Mouse (Mus musculus): ENCODE results near the gene Gm4737.
"Not testable (repeated sequence)": the region's sequence is repeated elsewhere in the genome, so short reads cannot be mapped to it uniquely, and the experiment has no call there.

Gm4737 gene

DNA sequence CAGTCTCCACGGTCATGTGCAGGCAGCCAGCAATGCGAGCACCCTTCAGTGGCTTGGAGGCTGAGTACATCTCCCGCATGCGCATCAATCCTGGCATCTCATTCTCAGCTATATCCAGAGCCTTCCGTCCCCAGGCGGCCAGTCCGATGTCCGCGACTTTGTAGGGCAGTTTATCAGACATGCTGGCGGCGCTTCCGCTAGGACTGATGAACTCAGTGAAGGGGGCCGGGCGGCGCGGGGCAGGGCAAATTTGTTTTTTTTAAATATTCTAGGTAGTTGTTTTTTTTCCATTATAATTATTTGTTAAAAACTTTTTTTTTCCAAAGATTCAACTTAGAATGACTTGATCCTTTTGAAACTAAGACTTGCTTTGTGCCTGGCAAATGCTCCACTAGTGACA, at the start of gene Gm4737:
Gm4737 (minus strand) TSS at position 246 of the 400 bp plus-strand sequence.
- CTCF ChIA-PET, POLR2A ChIA-PET: not testable (repeated sequence)

GRCm38 (mm10) chr16:46195792-46196191, 40.9 kb upstream of the Gm4737 start:
- POLR2A ChIA-PET, result interaction anchor here in 1 of 4 experiments (1.1 kb wide), 1 partner anchor 11 kb away, joined by 3 read pairs; no protein-coding TSS in a partner anchor
- CTCF ChIA-PET, result interaction anchor here in 1 of 4 experiments (0.6 kb wide), 1 partner anchor 483 kb away, joined by 4 read pairs; no protein-coding TSS in a partner anchor

DNA sequence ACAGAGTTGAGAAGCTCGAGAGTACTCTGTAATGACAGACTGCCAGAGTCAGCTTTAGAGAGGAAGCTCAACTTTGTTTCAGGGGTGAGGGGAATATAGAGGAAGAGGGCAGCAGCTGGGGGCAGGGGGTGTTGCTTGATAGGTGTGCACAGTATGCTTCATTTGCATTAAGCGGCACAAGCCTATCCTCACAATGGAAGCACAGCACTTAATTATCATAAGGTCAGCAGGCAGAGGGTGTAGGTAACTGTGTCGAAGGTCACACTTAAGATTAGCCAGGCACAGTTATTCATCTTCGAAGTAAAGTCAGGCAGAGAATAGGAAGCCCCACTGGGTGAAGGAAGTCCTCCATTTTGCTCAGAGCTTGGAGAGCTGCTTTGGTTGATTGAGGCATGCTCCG, 28.2 kb upstream of the Gm4737 start:
- ChIA-PET POLR2A (interaction anchor here in 1 of 4 experiments (0.7 kb wide), 1 partner anchor 22 kb away, joined by 5 read pairs; no protein-coding TSS in a partner anchor), CTCF (no interaction called here)

GRCm38 (mm10) chr16:46178121-46178801, 23.4 kb upstream of the Gm4737 start:
- POLR2A ChIA-PET, result interaction anchor here in 2 of 4 experiments (0.5 to 0.9 kb wide), 5 partner anchors 36 to 1939 kb away, joined by 3 to 9 read pairs (median 3); no protein-coding TSS in a partner anchor
- CTCF ChIA-PET, result interaction anchor here in 1 of 4 experiments (0.6 kb wide), 1 partner anchor 575 kb away, joined by 4 read pairs; no protein-coding TSS in a partner anchor

DNA sequence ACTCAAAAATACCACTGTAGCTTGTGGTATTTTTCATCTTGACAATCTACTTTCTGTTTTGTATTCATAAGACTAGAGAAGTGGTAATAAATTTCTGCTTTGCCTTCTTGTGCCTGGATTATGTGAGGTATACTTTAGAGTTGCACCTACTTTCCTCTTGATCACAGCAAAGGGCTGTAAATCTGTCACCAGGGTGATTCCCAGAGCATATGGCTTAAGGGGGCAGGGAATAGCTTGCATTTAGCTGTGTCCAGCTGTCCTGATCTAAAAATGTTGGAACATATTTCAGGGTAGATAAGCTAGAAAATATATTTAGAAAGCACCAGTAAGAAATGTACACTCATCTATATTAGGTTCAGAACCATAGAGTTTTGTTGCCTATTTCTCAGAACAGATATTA, 18.2 kb upstream of the Gm4737 start:
- ChIA-PET POLR2A (no interaction called here), CTCF (interaction anchor here in 1 of 4 experiments (0.6 kb wide), 1 partner anchor 31 kb away, joined by 4 read pairs; no protein-coding TSS in a partner anchor)

GRCm38 (mm10) chr16:46166971-46167370, 12.1 kb upstream of the Gm4737 start:
- ChIA-PET CTCF (no interaction called here), POLR2A (no interaction called here)

DNA sequence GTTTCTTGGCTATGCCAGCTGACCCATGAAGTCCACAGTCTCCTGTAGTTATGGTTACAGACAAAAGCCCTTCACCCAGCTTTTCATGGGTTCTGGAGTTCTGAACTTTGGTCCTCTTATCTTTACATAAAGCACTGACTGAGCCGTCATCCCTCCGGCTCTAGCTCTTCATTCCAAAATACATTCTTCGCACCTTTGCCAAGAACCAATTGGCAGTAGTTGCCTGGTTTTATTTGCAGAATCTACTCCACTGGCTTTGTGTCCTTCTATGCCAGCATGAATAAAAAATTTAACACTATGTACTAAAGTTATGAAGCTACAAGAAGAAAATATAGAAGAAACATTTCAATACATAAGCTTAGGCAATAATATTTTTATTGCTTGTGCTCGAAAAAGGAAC, 10.4 kb upstream of the Gm4737 start:
- POLR2A ChIA-PET, result no interaction called here
- CTCF ChIA-PET, result interaction anchor here in 2 of 4 experiments (0.6 kb wide), 2 partner anchors 187 to 313 kb away, joined by 3 to 6 read pairs; no protein-coding TSS in a partner anchor

DNA sequence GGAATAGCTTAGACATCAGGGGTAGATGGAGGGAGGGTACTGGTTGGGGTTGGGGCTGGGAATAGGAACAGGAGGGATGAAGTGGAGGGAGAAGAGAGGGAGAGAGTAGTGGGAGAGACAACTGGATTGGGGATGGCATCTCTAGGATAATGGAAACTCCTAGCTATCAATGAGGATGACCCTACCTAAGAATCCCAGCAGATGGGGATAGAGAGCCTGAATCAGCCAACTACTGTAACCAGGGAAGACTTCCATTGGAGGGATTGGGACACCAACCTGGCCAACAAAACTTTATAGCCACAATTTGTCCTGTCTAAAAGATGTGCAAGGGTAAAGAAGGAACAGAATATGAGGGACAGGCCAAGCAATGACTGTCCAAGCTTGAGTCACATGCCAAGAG, 3.7 kb downstream of the Gm4737 start:
- ChIA-PET POLR2A (interaction anchor here in 1 of 4 experiments (0.5 kb wide), 1 partner anchor 317 kb away, joined by 7 read pairs; no protein-coding TSS in a partner anchor), CTCF (interaction anchor here in 2 of 4 experiments (0.7 to 1.4 kb wide), 2 partner anchors 10 to 92 kb away, joined by 3 to 4 read pairs; no protein-coding TSS in a partner anchor)

GRCm38 (mm10) chr16:46148661-46149341, 6.1 kb downstream of the Gm4737 start:
- CTCF ChIA-PET, result no interaction called here
- POLR2A ChIA-PET, result no interaction called here

GRCm38 (mm10) chr16:46146962-46147361, 7.9 kb downstream of the Gm4737 start:
- POLR2A ChIA-PET, result no interaction called here
- CTCF ChIA-PET, result no interaction called here

DNA sequence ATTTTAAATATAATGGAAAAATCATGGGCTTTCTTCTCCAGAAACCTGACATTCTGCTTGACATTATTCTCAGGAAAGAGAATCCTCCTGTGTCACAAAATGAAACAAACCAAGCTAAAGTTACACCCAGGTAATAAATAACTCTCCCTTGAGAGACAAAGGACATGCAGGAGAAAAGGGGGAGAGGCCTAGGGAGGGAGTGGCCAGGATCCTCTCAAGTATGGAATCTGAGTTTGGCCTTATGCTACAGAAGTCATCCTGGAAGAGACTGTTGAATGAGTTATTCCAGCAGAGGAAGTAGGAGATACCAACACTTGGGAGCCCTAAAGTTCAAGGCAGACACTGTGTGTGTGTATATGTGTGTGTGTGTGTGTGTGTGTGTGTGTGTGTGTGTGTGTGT, 32.6 kb downstream of the Gm4737 start:
- ChIA-PET POLR2A (no interaction called here), CTCF (no interaction called here)

DNA sequence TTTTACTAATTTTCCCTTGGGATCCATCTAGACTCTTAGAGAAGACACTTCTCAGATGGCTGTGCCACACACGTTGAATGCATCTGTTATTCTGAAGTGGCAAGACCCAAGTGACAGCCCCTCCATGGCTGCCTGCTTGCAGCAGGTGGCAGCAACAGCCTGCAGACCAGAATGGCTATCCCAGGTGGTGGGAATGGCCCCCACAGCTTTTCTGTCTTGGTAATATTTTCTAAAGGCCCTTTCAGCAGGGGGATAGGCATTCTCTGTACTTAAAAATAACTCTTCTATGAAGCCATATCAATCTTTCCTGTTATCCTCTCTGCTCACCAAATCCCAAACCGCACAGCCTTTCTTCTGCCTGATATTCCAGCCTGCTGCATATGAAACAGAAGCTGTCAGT, 33.5 kb downstream of the Gm4737 start:
- ChIA-PET CTCF (no interaction called here), POLR2A (no interaction called here)

DNA sequence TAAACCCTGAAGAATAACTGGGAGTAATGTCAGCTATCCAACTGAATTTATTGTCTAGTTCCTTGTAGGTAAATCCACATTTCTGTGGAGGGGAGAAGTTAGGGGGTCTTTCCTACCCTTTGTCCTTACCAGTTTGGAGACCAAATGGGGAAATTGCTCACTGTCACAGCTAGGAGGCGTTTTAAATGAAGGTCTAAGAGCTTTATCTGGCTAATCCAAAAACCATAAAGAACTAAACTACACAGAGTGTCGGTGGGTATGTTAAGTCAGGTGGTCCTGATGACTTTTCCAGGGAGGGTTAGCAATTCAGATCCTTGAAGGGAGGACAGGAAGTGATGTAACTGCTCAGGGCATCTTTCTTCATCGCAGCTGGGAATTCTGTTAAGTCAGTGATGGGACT, 34.3 kb downstream of the Gm4737 start:
- CTCF ChIA-PET, result interaction anchor here in 1 of 4 experiments (0.6 kb wide), 1 partner anchor 156 kb away, joined by 3 read pairs; no protein-coding TSS in a partner anchor
- POLR2A ChIA-PET, result no interaction called here

- ChIA-PET POLR2A (interaction anchor here in 1 of 4 experiments (0.6 kb wide), 1 partner anchor 129 kb away, joined by 3 read pairs; no protein-coding TSS in a partner anchor), CTCF (no interaction called here)
Measured at GRCm38 (mm10) chr16:46120020-46120419, 34.9 kb downstream of the Gm4737 start, which contains the start of gene Cd96. Cd96 (minus strand) TSS chr16:46120251.

GRCm38 (mm10) chr16:46117645-46118044, 37.2 kb downstream of the Gm4737 start:
- POLR2A ChIA-PET, result no interaction called here

DNA sequence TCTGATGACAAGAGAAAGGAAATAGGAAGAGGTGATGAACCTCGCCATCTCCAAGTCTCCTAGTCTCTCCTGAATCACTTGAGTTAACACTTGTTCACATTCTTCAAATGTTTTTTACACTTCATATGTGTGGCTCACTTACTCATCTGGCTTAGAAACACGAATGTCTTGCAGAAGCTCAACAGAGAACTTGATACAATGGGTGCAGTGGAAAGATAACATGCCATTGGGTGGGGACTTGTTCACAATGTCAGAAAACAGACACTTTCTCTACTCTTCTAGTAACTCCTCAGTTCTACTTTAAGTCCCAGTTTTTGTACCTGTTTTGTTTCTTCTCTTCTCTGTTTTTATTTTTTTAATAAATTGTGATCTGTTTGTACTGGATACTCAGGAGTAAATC, 40.1 kb downstream of the Gm4737 start:
- ChIA-PET CTCF (no interaction called here), POLR2A (no interaction called here)

More at GRCm38 (mm10) chr16:46117645-46118044, 37.2 kb downstream of the Gm4737 start:
- CTCF ChIA-PET, result interaction anchor here in 1 of 4 experiments (0.7 kb wide), 1 partner anchor 710 kb away, joined by 5 read pairs; no protein-coding TSS in a partner anchor

DNA sequence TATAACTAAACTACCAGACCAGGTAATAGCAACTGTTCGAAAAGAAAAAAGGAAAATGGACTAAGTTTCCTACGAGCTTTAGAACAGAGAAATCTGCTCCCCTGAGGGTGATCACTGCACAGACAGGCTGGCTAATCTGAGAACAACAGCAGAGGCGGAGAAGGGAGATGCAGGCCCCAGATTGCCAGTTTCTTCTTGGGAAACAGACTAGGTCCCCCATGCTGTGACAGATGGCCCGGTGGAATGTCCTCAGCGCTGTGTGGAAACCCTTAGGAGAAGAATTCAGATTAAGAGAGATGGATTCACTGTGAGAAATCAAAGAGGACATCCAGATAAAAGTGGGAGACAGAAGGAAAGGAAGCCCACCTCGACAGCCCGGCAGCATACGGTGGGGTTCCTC, 45.3 kb downstream of the Gm4737 start:
- ChIA-PET POLR2A (no interaction called here), CTCF (no interaction called here)

GRCm38 (mm10) chr16:46107431-46107830, 47.4 kb downstream of the Gm4737 start:
- POLR2A ChIA-PET, result no interaction called here
- CTCF ChIA-PET, result no interaction called here

- CTCF ChIA-PET, result no interaction called here
- POLR2A ChIA-PET, result interaction anchor here in 1 of 4 experiments (0.6 kb wide), 1 partner anchor 94 kb away, joined by 4 read pairs; no protein-coding TSS in a partner anchor
Measured at GRCm38 (mm10) chr16:46104491-46104890, 50.4 kb downstream of the Gm4737 start.

Data from embryonic stem cell, embryonic (primary cell).